Mouse (Mus musculus): ENCODE results near the gene Pik3r4.

GRCm38 (mm10) chr9:105719851-105720395 lies 77.1 kb downstream of the Pik3r4 start:
- TF ChIP-seq CTCF (IDR thresholded peaks at IDR 0.05; ENCODE audit: low read depth) (no peak), EP300 (optimal IDR thresholded peaks at IDR 0.05) (no peak)

Data from stomach, postnatal 0 days (tissue).